Mouse (Mus musculus) forebrain, embryonic 12.5 days (tissue): ENCODE results near the gene Bbox1. TPM values are rescaled to one million over a fixed set of nuclear protein-coding genes. Genes with fewer than 3 reads are reported as not detected.
A peak's percentile ranks its signal among the peaks of the same experiment; 100 is the strongest.

Experiments used
- ATAC-seq: fragments of 200-750 bp; cut with Nextera tagmentation; 2 replicates; pipeline ENCODE4 v1.8.0; 2017; ENCODE audit warnings: moderate TSS enrichment; ENCODE audit not compliant: low FRiP score
- H3K27ac ChIP-seq: fragments of 300-500 bp; sonication (generic); 2 replicates; pipeline ENCODE4 v1.5.1; 2016; ENCODE audit warnings: mild to moderate bottlenecking
- H3K27me3 ChIP-seq: fragments of 300-500 bp; sonication (generic); 2 replicates; pipeline ENCODE4 v1.6.1; 2016; ENCODE audit warnings: mild to moderate bottlenecking
- H3K36me3 ChIP-seq: fragments of 300-500 bp; sonication (generic); replicated peaks from 2 replicates; pipeline ENCODE4 v1.6.1; 2016; ENCODE audit warnings: mild to moderate bottlenecking
- H3K4me1 ChIP-seq: fragments of 300-500 bp; sonication (generic); 2 replicates; pipeline ENCODE4 v1.6.1; 2016
- H3K4me2 ChIP-seq: fragments of 300-500 bp; sonication (generic); 2 replicates; pipeline ENCODE4 v1.6.1; 2016; ENCODE audit warnings: mild to moderate bottlenecking, moderate library complexity
- H3K4me3 ChIP-seq: fragments of 300-500 bp; sonication (generic); replicated peaks from 2 replicates; pipeline ENCODE4 v1.5.1; 2016; ENCODE audit warnings: mild to moderate bottlenecking
- H3K9ac ChIP-seq: fragments of 300-500 bp; sonication (generic); 2 replicates; pipeline ENCODE4 v1.6.1; 2016; ENCODE audit warnings: mild to moderate bottlenecking
- H3K9me3 ChIP-seq: fragments of 300-500 bp; sonication (generic); 2 replicates; pipeline ENCODE4 v1.6.1; 2016
- WGBS: fragments of 180-500 bp; shearing (Covaris S2); methylation state at CpG from one replicate; pipeline ENCODE4 v1.1.7; 2016; 5-methylcytosine and 5-hydroxymethylcytosine counted together
- polyA plus RNA-seq: library from polyadenylated mRNA; unstranded; fragments of >200 nt; fragmentation: Nextera tagmentation; extraction: Ambion mirVana; gene quantifications from 2 replicates; pipeline ENCODE4 v1.2.1, GENCODE M21; 2016

The Bbox1 gene
- polyA plus RNA-seq, result not detected in 2 replicates

- no peak within 1 kb of the TSS for H3K4me3 ChIP-seq
- no peaks in the 10 kb centered on the region for H3K9me3 ChIP-seq
- H3K4me1 ChIP-seq, result no peaks in the 10 kb centered on the region
- H3K4me2 ChIP-seq, result no peak within 1 kb of the TSS
- WGBS, result 92% methylated on average over 6 of the region's 6 CpGs
- no peak for ATAC-seq
- no peak within 1 kb of the TSS for H3K9ac ChIP-seq
- no peaks in the 10 kb centered on the region for H3K27me3 ChIP-seq
- no peaks in the 10 kb centered on the region for H3K36me3 ChIP-seq
- H3K27ac ChIP-seq, result no peak within 1 kb of the TSS
Observed at GRCm38 (mm10) chr2:110314509-110315155, at the start of gene Bbox1. TSS of gene Bbox1 (minus strand) at chr2:110314560.

GRCm38 (mm10) chr2:110363855-110364254 lies 49.5 kb upstream of the Bbox1 start:
- ATAC-seq, result no peak

GRCm38 (mm10) chr2:110362432-110363283 lies 48.3 kb upstream of the Bbox1 start, which contains the start of gene Fibin:
TSS of gene Fibin (minus strand) at chr2:110363183.
- 2% methylated on average over 33 of the region's 33 CpGs for WGBS
- ATAC-seq, result peak; percentile 78
- peaks cover 8% of the 10 kb centered on the region for H3K4me1 ChIP-seq
- H3K36me3 ChIP-seq, result no peaks in the 10 kb centered on the region
- peak within 1 kb of the TSS; percentile 44 for H3K4me3 ChIP-seq
- peak within 1 kb of the TSS; percentile 58 for H3K9ac ChIP-seq
- H3K4me2 ChIP-seq, result peak within 1 kb of the TSS; percentile 79
- peaks cover 4% of the 10 kb centered on the region for H3K27me3 ChIP-seq
- no peak within 1 kb of the TSS for H3K27ac ChIP-seq
- H3K9me3 ChIP-seq, result no peaks in the 10 kb centered on the region

More at GRCm38 (mm10) chr2:110363855-110364254, 49.5 kb upstream of the Bbox1 start:
- Histone ChIP-seq H3K4me1 (peaks cover 8% of the 10 kb centered on the region), H3K27me3 (peaks cover 4% of the 10 kb centered on the region), H3K36me3 (no peaks in the 10 kb centered on the region), H3K9me3 (no peaks in the 10 kb centered on the region), H3K27ac (no peak overlapping the region), H3K9ac (no peak overlapping the region), H3K4me2 (no peak overlapping the region), H3K4me3 (no peak overlapping the region)
- 84% methylated on average over 3 of the region's 3 CpGs for WGBS

DNA sequence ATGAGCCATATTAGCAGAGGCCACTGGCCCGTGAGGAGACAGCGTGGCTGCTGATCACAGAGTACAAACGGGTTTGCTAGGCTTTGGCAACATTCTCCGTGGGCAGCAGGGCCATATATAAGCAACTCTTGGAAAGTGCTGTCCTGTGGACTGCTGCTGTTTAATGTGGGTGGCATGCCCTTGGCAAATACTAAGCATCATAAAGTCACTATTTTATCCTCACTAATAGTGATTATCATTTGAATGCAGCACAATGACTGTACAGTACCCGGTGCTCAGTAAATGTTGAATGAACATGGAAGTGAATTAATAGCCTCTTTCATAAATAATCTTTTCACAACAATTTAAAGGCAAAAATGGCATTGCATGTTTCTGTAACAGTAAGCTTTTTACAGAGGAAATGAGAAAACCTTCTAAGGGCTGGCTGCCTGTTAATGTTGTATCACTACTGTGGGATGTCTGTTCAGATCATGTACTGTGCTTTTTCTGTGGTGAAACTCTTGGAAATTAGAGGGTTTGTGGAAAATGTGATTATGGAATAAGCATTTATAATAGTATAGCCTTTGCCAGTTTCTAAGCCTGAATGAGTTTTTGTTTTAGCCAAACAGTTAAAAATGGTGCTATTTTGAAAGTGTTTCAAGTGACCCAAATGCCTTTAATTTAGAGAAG lies 39.1 kb upstream of the Bbox1 start:
- Histone ChIP-seq H3K9ac (no peak overlapping the region), H3K27ac (no peak overlapping the region), H3K4me3 (no peak overlapping the region), H3K4me2 (no peak overlapping the region), H3K9me3 (no peaks in the 10 kb centered on the region), H3K27me3 (no peaks in the 10 kb centered on the region), H3K36me3 (no peaks in the 10 kb centered on the region), H3K4me1 (peaks cover 3% of the 10 kb centered on the region; the same call in 1 of the 2 replicates)
- 88% methylated on average over 5 of the region's 5 CpGs for WGBS
- no peak for ATAC-seq

- no peaks in the 10 kb centered on the region for H3K27me3 ChIP-seq
- 38% methylated on average over 5 of the region's 5 CpGs for WGBS
- H3K9ac ChIP-seq, result no peak overlapping the region
Observed at GRCm38 (mm10) chr2:110351843-110352251, 37.5 kb upstream of the Bbox1 start.

GRCm38 (mm10) chr2:110351406-110351805 lies 37.0 kb upstream of the Bbox1 start:
- ATAC-seq, result no peak
- Histone ChIP-seq H3K9ac (no peak overlapping the region), H3K36me3 (no peaks in the 10 kb centered on the region), H3K27me3 (no peaks in the 10 kb centered on the region), H3K4me1 (peaks cover 3% of the 10 kb centered on the region; the same call in 1 of the 2 replicates), H3K4me3 (no peak overlapping the region), H3K9me3 (no peaks in the 10 kb centered on the region), H3K4me2 (no peak overlapping the region), H3K27ac (no peak overlapping the region)
- 61% methylated on average over 1 of the region's 1 CpGs for WGBS

More at GRCm38 (mm10) chr2:110351843-110352251, 37.5 kb upstream of the Bbox1 start:
- H3K4me3 ChIP-seq, result no peak overlapping the region
- H3K4me1 ChIP-seq, result peaks cover 3% of the 10 kb centered on the region; the same call in 1 of the 2 replicates
- no peak for ATAC-seq
- H3K9me3 ChIP-seq, result no peaks in the 10 kb centered on the region
- no peak overlapping the region for H3K4me2 ChIP-seq
- no peak overlapping the region for H3K27ac ChIP-seq
- no peaks in the 10 kb centered on the region for H3K36me3 ChIP-seq

DNA sequence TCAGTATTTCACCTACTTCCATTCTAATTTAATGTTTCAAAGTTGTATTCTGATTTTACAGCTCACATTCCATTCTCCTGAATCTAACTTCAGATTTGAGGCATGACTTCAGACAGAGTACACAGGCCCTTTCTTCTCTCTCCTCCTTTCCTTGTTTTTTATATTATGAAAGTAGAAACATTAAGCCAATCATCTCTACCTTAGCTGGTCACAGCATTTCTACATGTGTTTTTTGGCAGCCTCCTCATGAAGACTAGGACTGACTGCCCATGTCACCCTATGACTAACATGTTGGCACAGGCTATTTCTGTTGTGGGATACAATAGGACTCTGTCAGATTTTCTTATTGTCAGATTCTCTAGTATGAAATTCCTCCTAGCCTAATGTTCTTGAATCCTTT lies 14.6 kb upstream of the Bbox1 start:
- Histone ChIP-seq H3K4me2 (no peak overlapping the region), H3K9me3 (no peaks in the 10 kb centered on the region), H3K27me3 (no peaks in the 10 kb centered on the region), H3K4me1 (no peaks in the 10 kb centered on the region), H3K36me3 (no peaks in the 10 kb centered on the region), H3K27ac (no peak overlapping the region), H3K4me3 (no peak overlapping the region), H3K9ac (no peak overlapping the region)
- ATAC-seq, result no peak

GRCm38 (mm10) chr2:110319949-110320348 lies 5.6 kb upstream of the Bbox1 start:
- Histone ChIP-seq H3K9ac (no peak overlapping the region), H3K36me3 (no peaks in the 10 kb centered on the region), H3K27ac (no peak overlapping the region), H3K4me3 (no peak overlapping the region), H3K4me2 (no peak overlapping the region), H3K27me3 (no peaks in the 10 kb centered on the region), H3K9me3 (no peaks in the 10 kb centered on the region), H3K4me1 (no peaks in the 10 kb centered on the region)
- WGBS, result 81% methylated on average over 4 of the region's 4 CpGs
- ATAC-seq, result no peak

DNA sequence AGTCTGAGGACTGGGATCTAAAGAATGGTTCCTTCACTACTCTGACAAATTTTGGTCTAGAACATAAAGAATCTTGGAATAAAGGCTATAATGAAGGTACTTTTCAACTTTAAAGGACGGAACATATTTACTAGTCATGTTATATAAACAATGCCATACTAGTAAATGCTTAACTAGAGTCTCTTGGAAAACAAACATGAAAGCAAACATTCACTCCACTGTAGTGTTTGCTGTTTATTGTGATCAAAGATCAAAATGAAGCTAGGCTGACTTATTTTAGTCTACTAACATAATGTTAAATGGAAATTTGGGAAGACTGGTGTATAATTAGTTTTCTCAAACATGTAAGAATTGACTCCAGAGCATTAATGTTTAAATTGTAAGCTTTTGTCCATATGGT lies 4.9 kb upstream of the Bbox1 start:
- Histone ChIP-seq H3K4me2 (no peak overlapping the region), H3K27ac (no peak overlapping the region), H3K4me1 (no peaks in the 10 kb centered on the region), H3K4me3 (no peak overlapping the region), H3K27me3 (no peaks in the 10 kb centered on the region), H3K36me3 (no peaks in the 10 kb centered on the region), H3K9me3 (no peaks in the 10 kb centered on the region), H3K9ac (no peak overlapping the region)
- 80% methylated on average over 1 of the region's 1 CpGs for WGBS
- ATAC-seq, result no peak

DNA sequence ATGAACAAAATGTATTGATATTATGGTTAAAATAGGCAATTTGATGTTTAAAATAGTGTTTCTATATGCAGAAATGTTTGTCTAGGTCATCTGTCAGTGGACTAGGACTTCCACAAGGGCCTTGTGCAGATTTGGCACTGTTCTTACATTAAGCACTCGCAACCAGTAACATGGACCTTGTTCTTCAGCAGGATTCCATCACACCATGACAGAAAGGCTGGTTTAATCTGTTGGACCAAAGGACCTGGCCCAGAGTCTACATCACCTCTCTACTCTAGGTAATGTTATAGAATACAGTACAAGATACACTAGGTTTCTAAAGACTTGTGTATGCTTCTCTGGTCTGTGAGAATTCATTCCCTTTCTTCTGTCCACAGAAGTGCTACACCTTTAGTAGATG lies 4.4 kb upstream of the Bbox1 start:
- Histone ChIP-seq H3K27me3 (no peaks in the 10 kb centered on the region), H3K4me3 (no peak overlapping the region), H3K4me1 (no peaks in the 10 kb centered on the region), H3K9me3 (no peaks in the 10 kb centered on the region), H3K36me3 (no peaks in the 10 kb centered on the region), H3K4me2 (no peak overlapping the region), H3K27ac (no peak overlapping the region), H3K9ac (no peak overlapping the region)
- 95% methylated on average over 1 of the region's 1 CpGs for WGBS
- ATAC-seq, result no peak

DNA sequence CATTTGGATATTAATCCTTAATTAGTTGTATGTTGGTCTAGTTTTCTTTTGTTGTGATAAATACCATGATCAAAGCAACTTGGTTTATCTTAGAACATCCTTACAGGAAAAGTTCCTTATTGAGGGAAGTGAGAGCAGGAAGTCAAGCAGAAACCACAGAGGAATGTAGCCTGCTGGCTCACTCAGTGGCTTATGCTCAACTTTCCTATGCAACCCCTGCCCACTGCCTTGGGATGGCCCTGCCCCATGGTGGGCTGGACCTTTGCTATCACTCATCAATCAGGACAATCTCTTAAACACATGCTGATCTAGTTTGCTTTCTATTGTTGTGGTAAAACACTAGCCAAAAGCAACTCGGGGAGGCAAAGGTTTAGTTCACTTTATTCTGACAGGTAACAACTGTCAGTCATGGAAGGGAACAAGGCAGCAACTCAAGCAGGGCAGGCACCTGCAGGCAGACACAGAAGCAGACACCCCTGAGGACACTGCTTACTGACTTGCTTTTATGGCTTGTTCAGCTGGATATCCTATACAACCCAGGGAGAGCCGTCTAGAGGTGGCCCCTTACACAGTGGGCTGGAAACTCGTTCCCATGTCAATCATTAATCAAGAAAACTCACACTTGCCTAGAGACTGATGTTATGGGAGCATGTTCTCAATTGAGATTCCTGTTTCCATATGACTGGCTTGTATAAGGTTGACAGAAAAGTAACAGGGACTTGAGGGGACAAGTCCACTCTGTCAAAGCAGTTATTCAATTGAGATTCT lies 1.9 kb upstream of the Bbox1 start:
- no peaks in the 10 kb centered on the region for H3K27me3 ChIP-seq
- H3K36me3 ChIP-seq, result no peaks in the 10 kb centered on the region
- no peaks in the 10 kb centered on the region for H3K4me1 ChIP-seq
- no peak overlapping the region for H3K27ac ChIP-seq
- 36% methylated on average over 3 of the region's 3 CpGs for WGBS
- H3K9me3 ChIP-seq, result no peaks in the 10 kb centered on the region
- no peak overlapping the region for H3K4me2 ChIP-seq
- H3K9ac ChIP-seq, result no peak overlapping the region
- H3K4me3 ChIP-seq, result no peak overlapping the region
- no peak for ATAC-seq

DNA sequence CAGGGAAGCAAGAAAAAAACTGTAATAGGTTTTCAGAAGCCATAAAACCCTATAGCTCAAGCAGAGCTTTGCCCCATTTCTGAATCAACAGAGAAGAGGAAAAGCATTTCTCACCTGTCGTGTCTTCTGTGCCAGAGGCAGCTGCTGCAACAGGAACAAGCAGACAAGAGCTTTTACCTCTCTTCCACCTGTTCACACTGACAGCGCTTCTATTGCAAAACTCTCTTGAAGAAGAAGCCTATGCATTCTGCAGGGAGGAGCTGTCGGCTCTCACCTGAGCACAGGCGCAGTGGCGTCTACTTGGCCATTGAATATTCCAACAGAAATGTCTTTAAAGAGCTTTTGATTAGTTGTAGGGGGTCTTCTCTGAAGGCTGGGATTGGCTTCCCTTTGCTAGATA lies 286 bp downstream of the Bbox1 start:
- no peak overlapping the region for H3K27ac ChIP-seq
- 90% methylated on average over 5 of the region's 5 CpGs for WGBS
- H3K36me3 ChIP-seq, result no peaks in the 10 kb centered on the region
- H3K27me3 ChIP-seq, result no peaks in the 10 kb centered on the region
- no peaks in the 10 kb centered on the region for H3K4me1 ChIP-seq
- H3K4me3 ChIP-seq, result no peak overlapping the region
- no peak overlapping the region for H3K4me2 ChIP-seq
- H3K9me3 ChIP-seq, result no peaks in the 10 kb centered on the region
- H3K9ac ChIP-seq, result no peak overlapping the region
- no peak for ATAC-seq
